Mouse (Mus musculus): ENCODE results near the gene Srsf1. TPM values are rescaled to one million over a fixed set of nuclear protein-coding genes. Genes with fewer than 3 reads are reported as not detected.

Srsf1 gene
- polyA plus RNA-seq, 1 experiment from 2014 or later: 298 TPM

DNA sequence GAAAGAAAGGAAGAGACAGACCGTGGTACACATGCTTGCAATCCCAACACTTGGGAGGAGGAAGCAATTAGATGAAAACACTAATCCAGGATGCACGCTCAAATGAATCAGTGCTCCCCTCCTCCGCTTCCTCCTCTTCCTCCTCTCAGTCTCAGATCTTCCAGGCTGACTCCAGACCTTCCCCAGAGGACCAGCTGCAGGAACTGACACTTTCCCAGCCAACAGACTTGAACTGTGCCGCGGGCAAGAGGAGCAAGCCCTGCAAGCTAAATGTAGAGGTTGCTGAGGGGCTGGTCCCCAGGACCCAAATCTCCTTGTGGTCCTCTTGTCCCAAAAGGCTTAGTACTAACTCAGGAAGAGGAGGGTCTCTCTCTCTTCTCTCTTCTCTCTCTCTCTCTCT, 42.0 kb downstream of the Srsf1 start:
- Histone ChIP-seq H3K4me1 (replicated peaks) (peaks cover 18% of the 10 kb centered on the region), H3K4me2 (no peak overlapping the region), H3K27me3 (no peaks in the 10 kb centered on the region), H3K9ac (no peak overlapping the region), H3K36me3 (peaks cover 6% of the 10 kb centered on the region), H3K4me3 (no peak overlapping the region), H3K9me3 (no peaks in the 10 kb centered on the region), H3K27ac (no peak overlapping the region)
- 75% methylated on average over 5 of the region's 5 CpGs for WGBS
- no peak for ATAC-seq (ENCODE audit: low FRiP score)

DNA sequence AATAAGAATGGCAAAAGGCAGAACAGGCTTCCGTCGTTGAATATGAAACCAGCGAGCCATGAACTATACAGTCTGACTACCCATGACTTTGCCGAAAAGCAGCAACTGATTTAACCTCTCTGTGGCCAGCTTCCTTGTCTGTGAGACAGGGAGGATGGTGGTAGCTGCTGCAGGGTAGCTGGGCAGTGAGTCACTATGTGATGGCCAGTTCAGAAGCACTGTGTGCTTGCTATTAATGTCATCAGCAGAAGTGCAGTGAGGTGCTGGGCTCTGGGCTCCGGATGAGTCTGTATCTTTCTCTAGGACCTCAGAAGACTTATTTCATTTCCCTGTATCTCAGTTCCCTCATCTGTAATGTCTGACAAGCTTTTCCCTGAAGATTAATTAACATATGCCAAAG, 43.1 kb downstream of the Srsf1 start:
- H3K36me3 ChIP-seq: no peaks in the 10 kb centered on the region
- no peaks in the 10 kb centered on the region for H3K9me3 ChIP-seq
- no peaks in the 10 kb centered on the region for H3K27me3 ChIP-seq
- no peak overlapping the region for H3K27ac ChIP-seq
- H3K4me2 ChIP-seq: no peak overlapping the region
- H3K9ac ChIP-seq: no peak overlapping the region
- no peak overlapping the region for H3K4me3 ChIP-seq
- no peak for ATAC-seq (ENCODE audit: low FRiP score)
- peaks cover 18% of the 10 kb centered on the region for H3K4me1 ChIP-seq (replicated peaks)
- 75% methylated on average over 5 of the region's 5 CpGs for WGBS

DNA sequence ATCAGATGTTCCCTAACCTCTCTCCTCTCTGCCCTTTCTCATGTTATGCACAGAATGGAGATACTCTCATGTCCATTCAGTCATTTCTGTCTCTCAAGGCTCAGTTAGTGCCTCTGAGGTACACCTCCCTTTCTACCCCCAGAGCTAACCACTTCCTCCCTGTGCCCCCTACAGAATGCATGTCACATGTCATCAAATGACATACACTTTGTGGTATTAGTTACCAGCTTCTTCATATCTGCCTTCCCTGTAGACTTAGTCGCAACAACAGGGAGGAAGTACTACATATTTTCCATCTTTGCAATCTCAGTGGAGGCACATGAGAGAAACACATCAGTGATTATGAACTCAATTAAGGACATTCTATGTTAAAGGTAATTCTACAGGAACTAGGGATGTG, 44.8 kb downstream of the Srsf1 start:
- H3K36me3 ChIP-seq: no peaks in the 10 kb centered on the region
- whole genome bisulfite sequencing: 87% methylated on average over 1 of the region's 1 CpGs
- H3K4me3 ChIP-seq: no peak overlapping the region
- no peaks in the 10 kb centered on the region for H3K9me3 ChIP-seq
- peaks cover 10% of the 10 kb centered on the region for H3K4me1 ChIP-seq (replicated peaks)
- no peak overlapping the region for H3K27ac ChIP-seq
- H3K27me3 ChIP-seq: peaks cover 6% of the 10 kb centered on the region
- no peak for ATAC-seq (ENCODE audit: low FRiP score)
- H3K9ac ChIP-seq: no peak overlapping the region
- H3K4me2 ChIP-seq: no peak overlapping the region

DNA sequence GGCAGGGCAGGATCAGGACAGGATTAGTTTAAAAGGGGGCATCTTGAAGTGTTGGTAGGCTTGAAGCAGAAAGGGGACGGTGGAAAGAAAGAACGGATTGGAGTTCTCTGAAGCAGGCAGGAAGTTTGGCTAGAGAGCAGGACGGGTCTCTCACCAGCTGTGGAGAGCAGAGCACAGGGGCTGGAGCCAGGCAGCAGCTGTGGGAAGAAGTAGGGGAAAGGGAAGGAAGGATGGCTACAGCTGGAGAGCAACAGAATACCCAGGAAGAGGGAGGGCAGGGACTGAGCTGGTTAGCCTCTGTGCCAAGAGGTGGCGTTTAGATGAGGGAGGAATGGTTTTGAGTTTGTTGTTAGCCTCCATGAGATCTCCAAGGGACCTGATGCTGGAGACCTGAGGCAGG, 50.0 kb downstream of the Srsf1 start:
- Histone ChIP-seq H3K9me3 (no peaks in the 10 kb centered on the region), H3K4me1 (replicated peaks) (peaks cover 45% of the 10 kb centered on the region), H3K9ac (peak overlapping the region; percentile 43; the same call in 1 of the 2 replicates), H3K27ac (no peak overlapping the region), H3K36me3 (no peaks in the 10 kb centered on the region), H3K27me3 (peaks cover 15% of the 10 kb centered on the region), H3K4me3 (peak overlapping the region; percentile 84; the same call in 1 of the 2 replicates), H3K4me2 (peak overlapping the region; percentile 77; the same call in 1 of the 2 replicates)
- WGBS: 30% methylated on average over 4 of the region's 4 CpGs
- ATAC-seq (ENCODE audit: low FRiP score): no peak

DNA sequence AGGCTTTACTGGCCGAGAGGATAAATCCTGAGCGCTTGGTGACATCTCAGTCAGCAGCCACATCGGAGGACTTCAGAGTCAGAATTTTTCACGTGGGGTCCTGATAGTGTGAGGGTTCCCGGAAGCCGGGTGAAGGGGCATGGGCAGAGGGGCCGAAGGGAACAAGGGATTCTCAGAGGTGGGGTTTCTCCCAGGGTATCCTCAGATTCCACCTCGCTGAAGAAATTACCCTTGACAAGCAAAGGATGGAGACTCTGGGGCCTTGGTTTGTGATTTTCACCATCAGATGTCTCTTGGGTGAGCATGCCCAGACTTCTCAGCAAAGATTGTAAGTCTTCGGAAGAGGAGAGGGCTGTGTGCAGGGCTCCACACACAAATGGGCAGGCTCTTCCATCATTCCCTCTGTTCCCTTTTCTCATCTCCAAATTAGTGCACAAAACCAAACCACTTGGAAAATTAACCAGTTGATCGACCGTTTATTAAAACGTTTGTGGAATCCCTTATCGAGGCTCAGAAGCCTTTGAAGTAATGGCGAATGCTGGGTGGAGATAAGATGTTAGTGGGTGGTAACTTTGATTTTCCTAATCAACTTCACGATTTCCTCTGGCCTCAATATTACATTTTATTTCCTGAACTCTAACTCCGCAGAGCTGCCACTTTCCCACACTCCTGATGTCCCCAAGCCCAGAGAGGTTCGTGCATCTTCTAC, 51.0 kb downstream of the Srsf1 start, which contains the start of gene Cuedc1:
Gene Cuedc1, plus strand, starts transcription at position 38 of the 709 bp plus-strand sequence.
- H3K36me3 ChIP-seq: no peaks in the 10 kb centered on the region
- peak within 1 kb of the TSS; percentile 97 for H3K9ac ChIP-seq
- H3K4me1 ChIP-seq (replicated peaks): peaks cover 45% of the 10 kb centered on the region
- H3K4me2 ChIP-seq: peak within 1 kb of the TSS; percentile 77
- ATAC-seq (ENCODE audit: low FRiP score): no peak
- H3K9me3 ChIP-seq: no peaks in the 10 kb centered on the region
- 26% methylated on average over 17 of the region's 17 CpGs for WGBS
- H3K4me3 ChIP-seq: peak within 1 kb of the TSS; percentile 84
- peaks cover 15% of the 10 kb centered on the region for H3K27me3 ChIP-seq
- H3K27ac ChIP-seq: peak within 1 kb of the TSS; percentile 92

DNA sequence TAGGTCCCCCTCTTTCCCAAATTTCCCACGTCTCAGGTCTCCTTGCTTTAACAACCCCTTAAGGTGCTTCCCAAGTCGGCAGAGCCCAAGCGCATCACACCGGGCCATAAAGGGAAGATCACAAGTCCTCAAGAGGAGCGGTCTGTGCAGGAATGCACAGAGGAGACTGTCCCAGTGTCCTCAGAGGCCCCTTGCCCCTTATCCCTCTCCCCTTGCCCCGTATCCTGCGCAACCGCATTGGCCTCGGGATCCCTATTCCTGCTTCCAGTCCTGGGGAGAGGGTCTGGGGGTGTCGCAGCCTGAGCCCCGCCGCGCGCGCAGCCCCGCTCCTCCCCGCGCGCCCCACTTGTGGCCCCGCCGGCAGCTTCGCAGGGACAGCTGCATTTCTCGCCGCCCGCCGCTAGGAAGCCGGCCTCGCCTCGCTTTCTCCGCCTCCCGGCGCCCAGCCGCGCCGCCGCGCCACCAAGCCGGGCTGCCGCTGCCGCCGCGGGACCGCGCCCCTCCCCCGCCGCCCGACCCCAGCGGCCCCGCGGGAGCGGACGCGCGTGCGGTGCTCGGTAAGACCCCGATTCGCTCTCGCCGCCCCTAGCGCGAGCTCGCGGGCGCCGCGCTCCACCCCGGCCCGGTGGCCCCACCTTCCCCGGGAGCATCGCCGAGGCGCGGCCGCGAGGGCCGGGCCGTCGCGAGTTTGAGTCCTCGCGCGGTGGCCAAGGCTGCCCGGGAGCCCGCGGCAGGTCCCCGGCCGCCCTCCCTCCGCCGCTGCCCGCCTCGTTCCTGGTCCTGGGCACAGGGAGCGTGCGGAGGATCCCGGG, 51.8 kb downstream of the Srsf1 start:
- WGBS: under 1% methylated on average over 82 of the region's 95 CpGs
- Histone ChIP-seq H3K9me3 (no peaks in the 10 kb centered on the region), H3K9ac (peak overlapping the region; percentile 97), H3K27ac (peak overlapping the region; percentile 92), H3K36me3 (no peaks in the 10 kb centered on the region), H3K27me3 (peaks cover 15% of the 10 kb centered on the region), H3K4me3 (peak overlapping the region; percentile 84), H3K4me1 (replicated peaks) (peaks cover 45% of the 10 kb centered on the region), H3K4me2 (peak overlapping the region; percentile 77)
- peak; percentile 76 for ATAC-seq (ENCODE audit: low FRiP score)

DNA sequence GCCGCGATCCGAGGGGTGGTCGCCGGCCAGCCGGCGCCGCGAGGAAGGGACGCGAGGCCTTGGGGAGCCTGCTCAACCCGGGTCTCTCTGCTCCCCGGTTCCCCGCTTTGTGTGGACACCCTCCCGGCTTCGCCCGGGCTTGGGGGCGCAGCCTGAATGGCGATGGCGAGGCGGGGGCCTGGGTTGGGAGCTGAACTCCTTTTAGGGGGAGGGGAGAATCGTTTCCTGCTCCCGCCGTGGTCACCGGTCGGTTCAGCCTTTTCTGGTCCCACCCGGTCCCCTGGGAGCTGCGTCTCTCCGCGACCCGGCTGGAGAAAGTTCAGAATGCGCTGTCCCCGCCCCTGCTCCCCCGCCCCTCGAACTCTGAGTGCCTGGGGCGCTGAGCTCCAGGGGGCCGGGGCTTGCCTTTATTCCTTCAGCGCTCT, 52.4 kb downstream of the Srsf1 start:
- no peaks in the 10 kb centered on the region for H3K36me3 ChIP-seq
- peak overlapping the region; percentile 77 for H3K4me2 ChIP-seq
- peak; percentile 32 for ATAC-seq (ENCODE audit: low FRiP score)
- H3K27me3 ChIP-seq: peaks cover 15% of the 10 kb centered on the region
- H3K27ac ChIP-seq: peak overlapping the region; percentile 92
- H3K4me1 ChIP-seq (replicated peaks): peaks cover 45% of the 10 kb centered on the region
- no peaks in the 10 kb centered on the region for H3K9me3 ChIP-seq
- H3K9ac ChIP-seq: peak overlapping the region; percentile 97
- peak overlapping the region; percentile 84 for H3K4me3 ChIP-seq
- WGBS: under 1% methylated on average over 33 of the region's 38 CpGs

DNA sequence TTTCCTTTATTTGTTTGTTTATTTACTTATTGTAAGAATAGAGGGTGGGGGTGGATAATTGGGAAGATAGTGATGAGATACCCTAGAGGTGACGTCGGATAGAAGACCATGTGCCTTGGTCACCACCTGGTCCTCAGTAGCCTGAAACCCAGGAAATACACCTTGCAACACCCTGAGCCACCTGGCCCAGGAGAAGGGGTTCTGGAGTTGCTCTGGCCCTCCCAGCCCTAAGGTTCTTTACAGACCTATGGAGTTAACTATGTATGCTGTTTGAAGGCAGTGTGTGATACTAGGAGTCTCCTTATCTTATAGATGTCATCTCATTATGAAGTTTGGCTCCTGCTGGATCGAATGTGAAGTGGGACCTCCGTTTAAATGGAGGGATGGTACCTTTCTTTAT, 53.0 kb downstream of the Srsf1 start:
- Histone ChIP-seq H3K27me3 (peaks cover 15% of the 10 kb centered on the region), H3K27ac (peak overlapping the region; percentile 53), H3K4me2 (peak overlapping the region; percentile 77), H3K4me1 (replicated peaks) (peaks cover 45% of the 10 kb centered on the region), H3K36me3 (no peaks in the 10 kb centered on the region), H3K9me3 (no peaks in the 10 kb centered on the region), H3K9ac (peak overlapping the region; percentile 97), H3K4me3 (peak overlapping the region; percentile 84)
- peak; percentile 44; the same call in 1 of the 2 replicates for ATAC-seq (ENCODE audit: low FRiP score)
- WGBS: 35% methylated on average over 4 of the region's 4 CpGs

Other genes starting within 250 kb of the Srsf1 start
- 0.41 and 1.5 TPM in 2 replicates for gene Lpo, start 219.1 kb upstream of the Srsf1 start, polyA plus RNA-seq (2015; fragmentation: Nextera tagmentation; extraction: Ambion mirVana)
- gene Mks1, start 194.2 kb upstream of the Srsf1 start, polyA plus RNA-seq (2015; fragmentation: Nextera tagmentation; extraction: Ambion mirVana): 14.7 and 15.3 TPM in 2 replicates
- gene Epx, start 171.8 kb upstream of the Srsf1 start, polyA plus RNA-seq (2015; fragmentation: Nextera tagmentation; extraction: Ambion mirVana): 0.06 TPM in 1 of 2 replicates, not detected in the other
- not detected in 2 replicates for gene Olfr462, start 155.1 kb upstream of the Srsf1 start, polyA plus RNA-seq (2015; fragmentation: Nextera tagmentation; extraction: Ambion mirVana)
- not detected in 2 replicates for gene Olfr463, start 150.0 kb upstream of the Srsf1 start, polyA plus RNA-seq (2015; fragmentation: Nextera tagmentation; extraction: Ambion mirVana)
- gene Olfr464, start 126.4 kb upstream of the Srsf1 start, polyA plus RNA-seq (2015; fragmentation: Nextera tagmentation; extraction: Ambion mirVana): 0.10 and 0.23 TPM in 2 replicates
- gene Dynll2, start 59.8 kb upstream of the Srsf1 start, polyA plus RNA-seq (2015; fragmentation: Nextera tagmentation; extraction: Ambion mirVana): 50.6 and 51.1 TPM in 2 replicates
- gene Vezf1, start 20.9 kb downstream of the Srsf1 start, polyA plus RNA-seq (2015; fragmentation: Nextera tagmentation; extraction: Ambion mirVana): 53.9 TPM in 2 replicates
- 46.4 and 49.5 TPM in 2 replicates for gene Cuedc1, start 50.7 kb downstream of the Srsf1 start, polyA plus RNA-seq (2015; fragmentation: Nextera tagmentation; extraction: Ambion mirVana)
- gene Mrps23, start 157.0 kb downstream of the Srsf1 start, polyA plus RNA-seq (2015; fragmentation: Nextera tagmentation; extraction: Ambion mirVana): 71.1 TPM in 2 replicates
- 1.3 and 1.7 TPM in 2 replicates for gene Ccdc182, start 246.7 kb downstream of the Srsf1 start, polyA plus RNA-seq (2015; fragmentation: Nextera tagmentation; extraction: Ambion mirVana)

Data from hindbrain, embryonic 13.5 days (tissue).